ENCODE assay signal across 8 mouse cellular contexts in genomic region chr11:120796614-120796946, GRCm38 (mm10). TPM values are rescaled to one million over a fixed set of nuclear protein-coding genes. Genes with fewer than 3 reads are reported as not detected.
DNase-seq lines count a peak whose midpoint lies in the region; ATAC-seq and TF ChIP-seq lines count a peak whose summit lies in the region.

No protein-coding gene starts in this region.

- no peak for ATAC-seq in heart, embryonic 14.5 days (ENCODE audit: insufficient number of reproducible peaks, insufficient read depth, low FRiP score, low read depth)
- peak; percentile 10; the same call in 1 of the 2 replicates for ATAC-seq in megakaryocyte progenitor cell, adult 5-6 weeks (replicated peaks; ENCODE audit: poor library complexity)

- H3K9me3 ChIP-seq in heart, embryonic 14.5 days (ENCODE audit: control insufficient read depth, low read length), result no peaks in the 10 kb centered on the region
- H3K9me3 ChIP-seq in ES-E14 (ENCODE audit: control insufficient read depth, insufficient read depth, low read depth, low read length), result no peaks in the 10 kb centered on the region
- H3K9me3 ChIP-seq in hindbrain, embryonic 10.5 days, result no peaks in the 10 kb centered on the region

- 20% methylated on average over 8 of the region's 8 CpGs for WGBS in heart, embryonic 14.5 days
- WGBS in hindbrain, embryonic 10.5 days, result 34% methylated on average over 8 of the region's 8 CpGs

- intact Hi-C loops in heart, postnatal 36 days (cut with DNase I), result loop anchor here (5.0 kb wide), 1 partner anchor 196 kb away; the partner anchor contains the start of gene Csnk1d

- peak overlapping the region; percentile 14 to 78; a peak in 1 of 4 replicates for H3K4me3 ChIP-seq in heart, embryonic 14.5 days (ENCODE audit: control insufficient read depth in 1 of 2, insufficient read depth in 1 of 2, low read depth in 1 of 2, low read length in 2 of 2)
- H3K4me3 ChIP-seq in ES-E14 (ENCODE audit: insufficient read depth in 1 of 2, low read depth in 1 of 2, low read length in 2 of 2, poor library complexity in 1 of 2, severe bottlenecking in 1 of 2), result peak overlapping the region; percentile 47 to 49
- H3K4me3 ChIP-seq in hindbrain, embryonic 10.5 days, result peak overlapping the region; percentile 100

- DNase-seq in heart, postnatal 36 days, result no peak
- no peak for DNase-seq in ES-E14 (ENCODE audit: low read depth, low spot score)
- DNase-seq in hindbrain, embryonic 10.5 days (ENCODE audit: low spot score), result no peak
- DNase-seq in frontal cortex, postnatal 36 days (ENCODE audit: low spot score in 2 of 2), result no peak
- no peak for DNase-seq in B cell, adult 2 months
- DNase-seq in urinary bladder, postnatal 14 days (ENCODE audit: low spot score), result no peak

- no peaks in the 10 kb centered on the region for H3K27me3 ChIP-seq in heart, embryonic 14.5 days (ENCODE audit: control insufficient read depth, insufficient read depth, low read length)
- H3K27me3 ChIP-seq in hindbrain, embryonic 10.5 days (ENCODE audit: insufficient read depth, poor library complexity, severe bottlenecking), result no peaks in the 10 kb centered on the region

- peaks cover 11 to 16% of the 10 kb centered on the region in 2 experiments for H3K4me1 ChIP-seq in heart, embryonic 14.5 days (ENCODE audit: control insufficient read depth in 2 of 2, insufficient read depth in 2 of 2, low read length in 2 of 2)
- H3K4me1 ChIP-seq in ES-E14 (ENCODE audit: control insufficient read depth in 2 of 2, insufficient read depth in 2 of 2, low read length in 2 of 2, poor library complexity in 1 of 2), result peaks cover 1 to 13% of the 10 kb centered on the region in 2 experiments; a peak in 1 of 4 replicates
- peaks cover 43% of the 10 kb centered on the region for H3K4me1 ChIP-seq in hindbrain, embryonic 10.5 days (replicated peaks)

- H3K4me2 ChIP-seq in heart, embryonic 14.5 days (ENCODE audit: low read length), result peak overlapping the region; percentile 90

- peak overlapping the region; percentile 72 to 84 for H3K27ac ChIP-seq in heart, embryonic 14.5 days (replicated peaks in 1 of 2; ENCODE audit: control insufficient read depth in 1 of 2, insufficient read depth in 1 of 2, low read depth in 2 of 2, low read length in 2 of 2)
- no peak overlapping the region for H3K27ac ChIP-seq in ES-E14 (ENCODE audit: insufficient read depth, low read depth, low read length, poor library complexity, severe bottlenecking)
- H3K27ac ChIP-seq in hindbrain, embryonic 10.5 days, result peak overlapping the region; percentile 92

- in situ Hi-C loops in ES-E14 (cut with MboI; ENCODE audit: low sequenced_read_pairs in 2 of 2, unreplicated experiment in 2 of 2), result no loop called here

- H3K36me3 ChIP-seq in heart, embryonic 14.5 days (ENCODE audit: control insufficient read depth, insufficient read depth, low read length), result peaks cover 31% of the 10 kb centered on the region
- peaks cover 37% of the 10 kb centered on the region for H3K36me3 ChIP-seq in ES-E14 (ENCODE audit: control insufficient read depth, insufficient read depth, low read length, poor library complexity, severe bottlenecking)
- peaks cover 36% of the 10 kb centered on the region for H3K36me3 ChIP-seq in hindbrain, embryonic 10.5 days

- H3K9ac ChIP-seq in heart, embryonic 14.5 days (ENCODE audit: low read length), result peak overlapping the region; percentile 62
- peak overlapping the region; percentile 41; the same call in 1 of the 2 replicates for H3K9ac ChIP-seq in ES-E14 (ENCODE audit: insufficient read depth, low read depth, low read length, poor library complexity, severe bottlenecking)

TF ChIP-seq in ES-E14, 5 proteins besides CTCF, POLR2A, EP300 and RAD21:
- no peak for TF ChIP-seq ZC3H11A (IDR thresholded peaks at IDR 0.05; ENCODE audit: borderline replicate concordance, low read depth, low read length)
- no peak for TF ChIP-seq ZNF384 (IDR thresholded peaks at IDR 0.05; ENCODE audit: low read depth, low read length)
- TF ChIP-seq HCFC1 (IDR thresholded peaks at IDR 0.05; ENCODE audit: borderline replicate concordance, insufficient read depth, low read length), result no peak
- no peak for TF ChIP-seq CHD2 (IDR thresholded peaks at IDR 0.05; ENCODE audit: low read depth, low read length)
- no peak for TF ChIP-seq MAFK (IDR thresholded peaks at IDR 0.05; ENCODE audit: insufficient read depth, low read depth, low read length)

RNA-seq across cellular contexts. Expression of gene Dus1l, which starts 0.4 kb away (rescaled TPM):
- polyA plus RNA-seq in heart, embryonic 14.5 days (2014; fragmentation: Nextera tagmentation; extraction: Ambion mirVana), result 43.6 and 44.5 TPM in 2 replicates
- total RNA-seq in heart, postnatal 36 days (2021), result 10 to 100 TPM; 25.0 to 29.0 TPM
- 101 and 124 TPM in 2 replicates for total RNA-seq in ES-E14 (2012; rRNA removed)
- 95.4 and 97.1 TPM in 2 replicates for polyA plus RNA-seq in hindbrain, embryonic 10.5 days (2016; fragmentation: Nextera tagmentation; extraction: Ambion mirVana)
- 65.0 and 77.7 TPM in 2 replicates for total RNA-seq in megakaryocyte progenitor cell, adult 5-6 weeks (2015)
- 53.8 and 60.4 TPM in 2 replicates for total RNA-seq in megakaryocyte progenitor cell, adult 5-6 weeks (2017)

RNA-seq across cellular contexts. Expression of gene Gps1, which starts 12.5 kb away (rescaled TPM):
- polyA plus RNA-seq in heart, embryonic 14.5 days (2014; fragmentation: Nextera tagmentation; extraction: Ambion mirVana), result 138 and 151 TPM in 2 replicates
- 10 to 100 TPM; 54.6 to 58.4 TPM for total RNA-seq in heart, postnatal 36 days (2021)
- 289 and 378 TPM in 2 replicates for total RNA-seq in ES-E14 (2012; rRNA removed)
- 276 and 285 TPM in 2 replicates for polyA plus RNA-seq in hindbrain, embryonic 10.5 days (2016; fragmentation: Nextera tagmentation; extraction: Ambion mirVana)
- total RNA-seq in megakaryocyte progenitor cell, adult 5-6 weeks (2015), result 81.2 and 99.9 TPM in 2 replicates
- 90.0 and 93.4 TPM in 2 replicates for total RNA-seq in megakaryocyte progenitor cell, adult 5-6 weeks (2017)

RNA-seq across cellular contexts. Expression of gene Rfng, which starts 12.6 kb away (rescaled TPM):
- polyA plus RNA-seq in heart, embryonic 14.5 days (2014; fragmentation: Nextera tagmentation; extraction: Ambion mirVana), result 16.0 and 16.7 TPM in 2 replicates
- total RNA-seq in heart, postnatal 36 days (2021), result 10 to 100 TPM; 11.2 to 13.3 TPM
- total RNA-seq in ES-E14 (2012; rRNA removed), result 18.8 and 28.6 TPM in 2 replicates
- 46.4 and 63.7 TPM in 2 replicates for polyA plus RNA-seq in hindbrain, embryonic 10.5 days (2016; fragmentation: Nextera tagmentation; extraction: Ambion mirVana)
- 11.6 and 12.2 TPM in 2 replicates for total RNA-seq in megakaryocyte progenitor cell, adult 5-6 weeks (2015)
- 2.7 and 5.2 TPM in 2 replicates for total RNA-seq in megakaryocyte progenitor cell, adult 5-6 weeks (2017)

RNA-seq across cellular contexts. Expression of gene Fasn, which starts 27.8 kb away (rescaled TPM):
- 29.6 and 32.0 TPM in 2 replicates for polyA plus RNA-seq in heart, embryonic 14.5 days (2014; fragmentation: Nextera tagmentation; extraction: Ambion mirVana)
- total RNA-seq in heart, postnatal 36 days (2021), result 10 to 100 TPM; 17.3 to 65.9 TPM
- total RNA-seq in ES-E14 (2012; rRNA removed), result 210 and 251 TPM in 2 replicates
- polyA plus RNA-seq in hindbrain, embryonic 10.5 days (2016; fragmentation: Nextera tagmentation; extraction: Ambion mirVana), result 131 TPM in 2 replicates
- 44.3 and 66.8 TPM in 2 replicates for total RNA-seq in megakaryocyte progenitor cell, adult 5-6 weeks (2015)
- total RNA-seq in megakaryocyte progenitor cell, adult 5-6 weeks (2017), result 32.9 and 36.1 TPM in 2 replicates

RNA-seq across cellular contexts. Expression of gene Hmga1b, which starts 34.0 kb away (rescaled TPM):
- 1.9 and 2.9 TPM in 2 replicates for polyA plus RNA-seq in heart, embryonic 14.5 days (2014; fragmentation: Nextera tagmentation; extraction: Ambion mirVana)
- 10 to 100 TPM; 22.1 to 34.1 TPM for total RNA-seq in heart, postnatal 36 days (2021)
- 184 and 244 TPM in 2 replicates for total RNA-seq in ES-E14 (2012; rRNA removed)
- polyA plus RNA-seq in hindbrain, embryonic 10.5 days (2016; fragmentation: Nextera tagmentation; extraction: Ambion mirVana), result 8.9 and 12.2 TPM in 2 replicates
- total RNA-seq in megakaryocyte progenitor cell, adult 5-6 weeks (2015), result 28.6 and 31.3 TPM in 2 replicates
- total RNA-seq in megakaryocyte progenitor cell, adult 5-6 weeks (2017), result 20.6 and 25.8 TPM in 2 replicates

Comparison
In these comparisons a context has a peak if more than half of its experiments do, and no peak if none do; other contexts are left out.
1. H3K4me3 ChIP-seq: peak in every context shown above with its lines; median percentile 100 in hindbrain, embryonic 10.5 days; 48 in ES-E14; 46 in heart, embryonic 14.5 days.